Mouse (Mus musculus): Measurements from ENCODE around the gene Gm10228.
"Not testable (repeated sequence)": the region's sequence is repeated elsewhere in the genome, so short reads cannot be mapped to it uniquely, and the experiment has no call there.

DNA sequence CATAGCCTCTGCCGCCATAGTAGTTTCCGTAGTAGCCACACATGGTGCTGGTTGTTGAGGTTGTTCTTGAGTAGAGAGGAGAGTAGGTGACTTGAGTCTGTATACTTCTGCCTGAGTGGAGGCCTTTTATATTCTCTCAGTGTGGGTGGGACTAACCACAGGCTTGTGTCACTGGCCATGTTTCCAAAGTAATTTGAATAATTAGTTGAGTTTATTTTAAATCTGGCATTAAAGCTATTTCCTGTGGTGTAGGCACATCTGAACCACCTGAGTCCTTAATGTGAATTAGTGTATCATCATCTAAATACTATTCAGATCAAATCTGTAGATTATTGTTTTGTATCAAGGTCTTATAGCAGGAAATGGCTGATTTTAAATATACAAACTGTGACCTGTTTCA, 22.6 kb upstream of the Gm10228 start, which contains the start of gene 1110025L11Rik:
- not testable (repeated sequence) for TF ChIP-seq CTCF, EP300 (IDR thresholded peaks at IDR 0.05; ENCODE audit: low read depth)
